Mouse (Mus musculus) liver, embryonic 14.5 days (tissue): ENCODE data around the gene Nox1.

Experiments
- CTCF ChIP-seq: IDR thresholded peaks from 2 replicates; pipeline ENCODE4 v1.5.1; 2016; ENCODE audit warnings: antibody characterized with exemption, low read depth, control low read depth
- EP300 ChIP-seq: IDR thresholded peaks from 2 replicates; pipeline ENCODE4 v1.6.1; 2016; ENCODE audit warnings: antibody characterized with exemption, low read depth

GRCm38 (mm10) chrX:134140024-134140423 is 81.7 kb downstream of the Nox1 start:
- TF ChIP-seq EP300, result no peak
- no peak for TF ChIP-seq CTCF
